Mouse (Mus musculus) heart, embryonic 10.5 days (tissue): ENCODE measurements around the gene Msantd4. TPM values are rescaled to one million over a fixed set of nuclear protein-coding genes. Genes with fewer than 3 reads are reported as not detected.
A peak's percentile ranks its signal among the peaks of the same experiment; 100 is the strongest.
"Not testable (repeated sequence)": the region's sequence is repeated elsewhere in the genome, so short reads cannot be mapped to it uniquely, and the experiment has no call there.

Experiments
- DNase-seq: peaks from one replicate; pipeline ENCODE4 v3.0.0-alpha.2; 2017; ENCODE audit warnings: low spot score
- H3K27ac ChIP-seq: fragments of 300-500 bp; sonication (generic); 2 replicates; pipeline ENCODE4 v1.5.1; 2016; ENCODE audit warnings: mild to moderate bottlenecking
- H3K27me3 ChIP-seq: fragments of 300-500 bp; sonication (generic); 2 replicates; pipeline ENCODE4 v1.6.1; 2016; ENCODE audit warnings: mild to moderate bottlenecking; ENCODE audit not compliant: poor library complexity, insufficient read depth, severe bottlenecking
- H3K36me3 ChIP-seq: fragments of 300-500 bp; sonication (generic); 2 replicates; pipeline ENCODE4 v1.6.1; 2016; ENCODE audit warnings: mild to moderate bottlenecking, moderate library complexity
- H3K4me1 ChIP-seq: fragments of 300-500 bp; sonication (generic); 2 replicates; pipeline ENCODE4 v1.6.1; 2016; ENCODE audit warnings: mild to moderate bottlenecking
- H3K4me3 ChIP-seq: fragments of 300-500 bp; sonication (generic); 2 replicates; pipeline ENCODE4 v1.5.1; 2016; ENCODE audit warnings: mild to moderate bottlenecking, moderate library complexity
- H3K9me3 ChIP-seq: fragments of 300-500 bp; sonication (generic); 2 replicates; pipeline ENCODE4 v1.6.1; 2016; ENCODE audit warnings: mild to moderate bottlenecking, moderate library complexity
- WGBS: fragments of 180-500 bp; shearing (Covaris S2); methylation state at CpG from one replicate; pipeline ENCODE4 v1.1.7; 2016; 5-methylcytosine and 5-hydroxymethylcytosine counted together
- microRNA-seq: library from miRNA; unstranded; fragments of <30 nt; microRNA quantifications from one replicate; pipeline ENCODE4, GENCODE M21; 2017
- polyA plus RNA-seq: library from polyadenylated mRNA; unstranded; fragments of >200 nt; fragmentation: Nextera tagmentation; extraction: Ambion mirVana; gene quantifications from 2 replicates; pipeline ENCODE4 v1.2.1, GENCODE M21; 2016

Msantd4 gene
- 41.2 and 43.1 TPM in 2 replicates for polyA plus RNA-seq

GRCm38 (mm10) chr9:4375828-4376639, at the start of gene Msantd4:
Gene Msantd4 (plus strand): TSS chr9:4376562.
- Histone ChIP-seq H3K36me3 (0 out of 2 replicates have a peak, but pooled peaks cover 3% of the 10 kb centered on the region), H3K4me1 (0 out of 2 replicates have a peak, but pooled peaks cover 6% of the 10 kb centered on the region), H3K27me3 (no peaks in the 10 kb centered on the region), H3K4me3 (peak within 1 kb of the TSS; percentile 86), H3K27ac (peak within 1 kb of the TSS; percentile 91), H3K9me3 (no peaks in the 10 kb centered on the region)
- WGBS, result 3% methylated on average over 31 of the region's 31 CpGs
- DNase-seq, result peak; percentile 99

DNA sequence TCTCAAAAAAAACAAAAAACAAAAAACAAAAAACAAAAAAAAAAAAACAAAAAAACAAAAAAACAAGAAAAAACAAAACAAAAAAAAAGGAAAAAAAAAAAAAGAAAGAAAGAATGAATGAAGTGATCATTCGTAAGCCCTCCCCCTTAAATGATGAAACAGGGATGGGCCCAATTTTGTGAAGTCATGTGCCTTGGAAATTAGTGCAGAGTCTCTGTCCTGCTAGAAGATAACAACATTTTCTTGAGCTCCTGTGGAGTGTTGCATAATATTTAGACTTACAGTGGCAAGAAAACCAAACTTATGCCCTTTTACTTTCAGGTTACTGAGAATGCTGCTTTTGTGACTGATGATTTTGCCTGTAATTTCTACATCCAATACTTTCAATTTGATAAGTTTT, 23.2 kb upstream of the Msantd4 start:
- H3K27ac ChIP-seq, result no peak overlapping the region
- no peak overlapping the region for H3K4me3 ChIP-seq
- no peaks in the 10 kb centered on the region for H3K36me3 ChIP-seq
- H3K4me1 ChIP-seq, result no peaks in the 10 kb centered on the region
- WGBS, result 77% methylated on average over 1 of the region's 1 CpGs
- no peaks in the 10 kb centered on the region for H3K27me3 ChIP-seq
- DNase-seq, result no peak
- H3K9me3 ChIP-seq, result no peaks in the 10 kb centered on the region

DNA sequence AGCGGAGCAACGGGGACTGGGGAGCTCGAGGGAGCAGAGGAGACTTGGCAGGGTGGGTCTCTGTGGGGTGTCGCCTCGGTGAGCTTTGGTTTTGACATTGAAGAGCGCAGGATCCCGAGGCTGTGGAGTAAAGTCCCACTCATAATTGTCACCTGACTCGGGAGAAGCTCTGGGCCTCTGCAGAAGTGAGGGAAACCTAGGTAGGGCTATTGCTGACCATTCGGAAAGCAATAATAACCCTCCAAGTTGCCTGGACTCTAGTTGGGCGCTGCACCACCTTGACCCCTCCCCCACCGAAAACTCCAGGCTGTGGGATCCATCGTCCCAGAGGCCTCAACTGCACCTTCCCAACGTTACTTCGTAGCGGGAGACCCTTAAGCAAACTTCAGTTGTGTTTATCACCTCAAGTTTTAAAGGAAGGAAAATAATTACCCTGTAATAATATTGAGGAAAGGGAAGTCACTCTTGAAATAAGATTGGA, 318 bp downstream of the Msantd4 start:
- Histone ChIP-seq H3K4me3 (peak overlapping the region; percentile 86), H3K27ac (peak overlapping the region; percentile 91), H3K4me1 (0 out of 2 replicates have a peak, but pooled peaks cover 6% of the 10 kb centered on the region), H3K9me3 (no peaks in the 10 kb centered on the region), H3K27me3 (no peaks in the 10 kb centered on the region), H3K36me3 (0 out of 2 replicates have a peak, but pooled peaks cover 3% of the 10 kb centered on the region)
- no peak for DNase-seq
- WGBS, result under 1% methylated on average over 15 of the region's 15 CpGs

DNA sequence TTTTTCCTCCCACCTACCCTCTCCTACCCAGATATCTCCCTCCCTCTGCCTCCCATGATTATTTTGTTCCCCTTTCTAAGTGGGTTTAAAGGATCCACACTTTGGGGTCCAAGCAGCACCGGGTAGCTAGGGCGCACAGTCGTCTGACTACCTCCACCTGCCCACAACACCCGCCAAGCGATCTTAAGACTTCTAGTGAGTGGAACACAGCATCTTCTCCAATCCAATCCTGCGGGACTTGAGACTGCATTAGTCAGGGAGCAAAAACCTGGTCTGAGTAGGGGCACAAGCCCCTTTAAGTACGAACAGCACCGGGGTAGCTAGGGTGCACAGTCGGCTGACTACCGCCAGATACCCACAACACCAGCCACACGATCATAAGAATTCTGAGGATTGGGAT, 24.4 kb downstream of the Msantd4 start:
- H3K4me3 ChIP-seq, H3K9me3 ChIP-seq, H3K4me1 ChIP-seq, H3K36me3 ChIP-seq, H3K27me3 ChIP-seq, DNase-seq, H3K27ac ChIP-seq: not testable (repeated sequence)
- WGBS, result 85% methylated on average over 11 of the region's 11 CpGs

Small RNAs within 50 kb of the gene (microRNA-seq; reads per million reads assigned to microRNA genes)
- not detected for gene Gm23992

Other genes with a start within 250 kb of the Msantd4 start
- gene Aasdhppt, start 67.1 kb upstream of the Msantd4 start, polyA plus RNA-seq, result 29.5 and 31.5 TPM in 2 replicates
- 6.0 and 6.3 TPM in 2 replicates for gene Kbtbd3, start 66.7 kb upstream of the Msantd4 start, polyA plus RNA-seq